Mouse (Mus musculus) v-Abl transformed pro-B cells (cell line): ENCODE results near the gene 5430427O19Rik.

Experiments
- in situ Hi-C, 2 experiments: fragments of 400-800 bp; cut with MboI; formaldehyde crosslinking; loops; one replicate each; pipeline ENCODE4 v1.15.1; 2025; ENCODE audit not compliant: unreplicated experiment in 2 of 2

5430427O19Rik gene

GRCm38 (mm10) chrX:85869914-85870483, at the start of gene 5430427O19Rik:
TSS of gene 5430427O19Rik (plus strand) at chrX:85870354.
- in situ Hi-C loops = loop anchor here (5.0 to 10.0 kb wide), 3 partner anchors 93 to 295 kb away; partner anchors contain the start of genes Gk (in 2 of the 2) and Tab3 (in 1 of the 2)

- in situ Hi-C loops = no loop called here
Measured at GRCm38 (mm10) chrX:85827719-85828453, 42.3 kb upstream of the 5430427O19Rik start.

GRCm38 (mm10) chrX:85829000-85829399, 41.2 kb upstream of the 5430427O19Rik start:
- in situ Hi-C loops = no loop called here

GRCm38 (mm10) chrX:85839174-85839573, 31.0 kb upstream of the 5430427O19Rik start:
- in situ Hi-C loops = loop anchor here in 1 of 2 experiments (5.0 to 10.0 kb wide), 2 partner anchors 38 to 64 kb away; partner anchors contain the start of gene Gk

GRCm38 (mm10) chrX:85855938-85856337, 14.2 kb upstream of the 5430427O19Rik start:
- in situ Hi-C loops = no loop called here

GRCm38 (mm10) chrX:85857169-85857568, 13.0 kb upstream of the 5430427O19Rik start:
- in situ Hi-C loops = no loop called here

- in situ Hi-C loops = loop anchor here in 1 of 2 experiments (5.0 kb wide), 1 partner anchor 91 kb away; the partner anchor contains the start of gene Gk
Measured at GRCm38 (mm10) chrX:85868079-85868478, 2.1 kb upstream of the 5430427O19Rik start.

GRCm38 (mm10) chrX:85871371-85872056, 1.4 kb downstream of the 5430427O19Rik start:
- in situ Hi-C loops = loop anchor here (10.0 kb wide), 2 partner anchors 97 to 297 kb away; partner anchors contain the start of genes Gk (in 1 of the 2) and Tab3 (in 1 of the 2)

GRCm38 (mm10) chrX:85874367-85874766, 4.2 kb downstream of the 5430427O19Rik start:
- in situ Hi-C loops = loop anchor here (10.0 kb wide), 2 partner anchors 100 to 300 kb away; partner anchors contain the start of genes Gk (in 1 of the 2) and Tab3 (in 1 of the 2)

GRCm38 (mm10) chrX:85875951-85876350, 5.8 kb downstream of the 5430427O19Rik start:
- in situ Hi-C loops = loop anchor here (5.0 to 10.0 kb wide), 4 partner anchors 39 to 301 kb away; partner anchors contain the start of genes Gk (in 1 of the 2) and Tab3 (in 1 of the 2)

GRCm38 (mm10) chrX:85877747-85878146, 7.6 kb downstream of the 5430427O19Rik start:
- in situ Hi-C loops = loop anchor here (5.0 to 10.0 kb wide), 4 partner anchors 40 to 303 kb away; partner anchors contain the start of genes Gk (in 1 of the 2) and Tab3 (in 1 of the 2)

- in situ Hi-C loops = loop anchor here (5.0 to 10.0 kb wide), 4 partner anchors 41 to 303 kb away; partner anchors contain the start of genes Gk (in 1 of the 2) and Tab3 (in 1 of the 2)
Measured at GRCm38 (mm10) chrX:85878293-85878692, 8.1 kb downstream of the 5430427O19Rik start.

- in situ Hi-C loops = loop anchor here (5.0 to 10.0 kb wide), 4 partner anchors 42 to 305 kb away; partner anchors contain the start of genes Gk (in 1 of the 2) and Tab3 (in 1 of the 2)
Measured at GRCm38 (mm10) chrX:85879198-85879977, 9.2 kb downstream of the 5430427O19Rik start.

GRCm38 (mm10) chrX:85886651-85887050, 16.5 kb downstream of the 5430427O19Rik start:
- in situ Hi-C loops = no loop called here

- in situ Hi-C loops = no loop called here
Measured at GRCm38 (mm10) chrX:85901195-85901594, 31.0 kb downstream of the 5430427O19Rik start.

GRCm38 (mm10) chrX:85919034-85919433, 48.9 kb downstream of the 5430427O19Rik start:
- in situ Hi-C loops = loop anchor here (5.0 kb wide), 2 partner anchors 197 to 242 kb away; no protein-coding TSS in a partner anchor

GRCm38 (mm10) chrX:85932991-85933390, 62.8 kb downstream of the 5430427O19Rik start:
- in situ Hi-C loops = loop anchor here in 1 of 2 experiments (25.0 kb wide), 2 partner anchors 504 to 1471 kb away; no protein-coding TSS in a partner anchor
